Mouse (Mus musculus) CD4-positive, CD25-positive, alpha-beta regulatory T cell, adult 4 months (primary cell): ENCODE measurements around the gene Yipf1. TPM values are rescaled to one million over a fixed set of nuclear protein-coding genes. Genes with fewer than 3 reads are reported as not detected.
"Not testable (repeated sequence)": the region's sequence is repeated elsewhere in the genome, so short reads cannot be mapped to it uniquely, and the experiment has no call there.

Experiments used
- ATAC-seq: one replicate; pipeline ENCODE4 v1.8.0; 2017
- polyA plus RNA-seq, 2 experiments: library from polyadenylated mRNA; unstranded; fragments of 100-300 nt; shearing (Covaris generic); gene quantifications; one replicate each; pipeline ENCODE4 v1.2.1; 2017

Yipf1 gene
- polyA plus RNA-seq, 2 experiments from 2014 or later = 90.0 to 98.0 TPM

DNA sequence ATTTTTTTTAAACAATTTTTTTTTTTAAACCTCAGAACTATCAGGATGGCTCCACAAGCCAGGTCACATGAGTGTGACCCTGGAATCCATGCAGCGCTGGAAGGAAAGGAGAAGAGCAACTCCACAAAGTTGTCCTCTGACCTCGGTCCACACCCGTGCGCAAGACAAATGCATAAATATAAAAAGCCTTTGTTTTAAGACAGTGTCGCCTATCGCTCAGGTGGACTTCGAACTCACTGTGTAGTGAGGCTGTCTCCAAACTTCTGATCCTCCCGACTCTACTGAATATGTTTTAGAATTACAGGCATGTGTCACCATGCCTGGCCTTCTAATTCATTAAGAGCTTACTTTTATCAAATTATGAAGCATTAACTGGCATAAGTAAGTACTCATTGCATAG is 14.4 kb downstream of the Yipf1 start:
- ATAC-seq = no peak

DNA sequence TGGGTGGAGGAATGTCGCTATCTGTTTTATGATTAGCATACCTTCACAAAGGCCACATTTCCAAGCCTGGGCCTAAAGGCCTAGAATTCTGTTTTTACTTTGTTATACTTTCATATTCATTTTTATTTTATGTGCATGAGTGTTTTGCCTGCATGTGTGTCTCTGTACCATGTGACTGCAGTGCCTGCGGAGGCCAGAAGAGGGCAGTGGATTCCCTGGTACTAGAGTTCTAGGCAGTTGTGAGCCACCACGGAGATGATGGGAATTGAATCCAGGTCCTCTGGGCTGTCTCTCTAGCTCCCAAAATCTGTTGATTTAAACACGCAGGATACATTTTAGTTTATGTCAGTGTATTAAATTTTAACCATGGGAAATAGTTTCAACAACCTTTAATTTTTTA is 19.4 kb downstream of the Yipf1 start:
- ATAC-seq = no peak

DNA sequence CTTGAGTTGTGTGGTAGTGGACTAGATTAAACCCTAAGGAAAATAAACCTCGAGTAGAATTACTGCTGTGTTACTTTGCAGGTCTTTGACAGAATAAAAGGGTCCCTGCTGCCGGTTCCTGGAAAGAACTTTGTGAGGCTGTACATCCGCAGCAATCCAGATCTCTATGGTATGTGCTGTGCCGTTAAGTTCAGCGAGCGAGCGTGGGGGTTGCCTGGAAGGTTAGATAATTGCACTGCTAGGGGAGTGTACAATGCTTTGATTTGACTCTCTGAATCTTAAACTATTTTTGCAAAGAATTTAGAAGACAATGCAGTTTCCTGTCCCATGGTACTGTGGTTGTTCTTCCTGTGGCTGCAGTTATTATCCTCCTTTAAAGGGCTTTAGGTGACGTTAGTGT is 22.2 kb downstream of the Yipf1 start:
- no peak for ATAC-seq

DNA sequence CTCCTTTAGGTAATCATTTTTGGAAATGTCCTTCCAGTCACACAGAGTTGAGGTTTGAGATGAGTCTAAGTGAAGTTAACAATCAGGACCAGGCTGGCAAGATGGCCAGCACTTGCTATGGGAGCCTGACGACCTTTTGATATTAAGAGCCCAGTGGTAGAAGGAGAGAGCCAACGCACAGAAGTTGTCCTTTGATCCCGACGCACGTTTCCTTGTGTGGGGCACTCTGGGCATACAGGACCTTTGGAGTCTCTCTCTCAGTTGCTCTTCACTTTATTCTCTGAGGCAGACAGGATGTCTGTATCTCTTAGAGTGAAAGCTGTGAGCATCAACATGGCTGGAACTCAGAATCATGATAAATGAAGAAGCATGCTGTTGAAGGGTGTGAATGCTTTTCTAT is 23.3 kb downstream of the Yipf1 start:
- no peak for ATAC-seq

DNA sequence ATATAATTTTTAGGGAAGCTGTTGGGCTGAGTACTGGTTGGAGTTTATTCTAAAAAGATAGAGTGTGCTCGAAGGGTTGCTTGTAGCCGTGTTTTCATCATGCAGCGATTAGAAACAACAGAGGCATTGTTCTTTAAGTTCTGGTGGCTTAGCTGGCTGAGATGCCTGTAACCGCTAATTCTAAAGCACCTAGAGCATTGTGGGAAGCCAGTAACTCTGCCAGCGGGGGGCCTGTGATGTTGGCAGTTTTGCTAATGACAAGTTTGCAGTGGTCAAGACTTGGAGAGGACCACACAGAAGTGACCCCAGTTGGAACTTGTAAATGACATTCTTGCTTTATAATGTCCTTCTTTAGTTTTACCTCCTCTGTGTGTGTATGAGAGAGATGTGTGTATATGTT is 27.2 kb downstream of the Yipf1 start:
- no peak for ATAC-seq

DNA sequence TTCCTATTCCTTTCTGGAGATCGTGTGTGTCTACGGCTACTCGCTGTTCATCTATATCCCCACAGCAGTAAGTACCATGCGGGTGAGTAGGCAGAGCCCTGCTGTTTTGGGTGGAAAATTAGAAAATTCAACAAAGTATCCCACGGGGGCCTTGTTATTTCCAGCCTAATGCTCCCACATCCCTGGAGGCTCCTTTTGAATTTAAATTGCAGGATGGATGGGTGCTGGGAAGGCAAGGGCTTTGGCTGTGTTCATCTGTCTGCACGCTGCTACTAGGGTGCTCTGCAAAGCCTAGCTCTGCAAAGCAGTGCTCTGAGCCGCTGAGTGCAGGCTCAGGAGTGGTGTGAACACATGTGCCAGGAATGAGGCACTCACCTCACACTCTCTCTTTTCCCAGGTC is 30.4 kb downstream of the Yipf1 start:
- no peak for ATAC-seq

DNA sequence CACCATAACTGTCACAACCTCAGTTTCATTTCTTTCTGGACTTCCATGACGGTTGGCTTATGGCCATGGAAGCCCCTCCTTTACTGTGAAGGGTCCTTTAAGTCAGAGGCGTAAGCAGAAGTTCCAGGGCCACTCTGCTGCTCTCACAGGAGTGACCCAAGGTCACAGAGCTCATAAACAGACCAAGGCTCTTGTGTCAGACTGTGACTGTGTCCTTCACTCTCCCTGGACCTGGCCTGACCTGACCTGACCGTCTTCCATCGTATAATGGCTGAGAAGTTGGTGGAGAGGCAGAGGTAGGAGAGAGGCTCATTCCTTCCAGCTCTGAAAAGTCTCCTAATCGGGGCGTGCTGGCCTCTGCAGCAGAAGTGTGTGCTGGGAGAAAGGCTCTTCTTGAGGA is 33.1 kb downstream of the Yipf1 start:
- ATAC-seq = no peak

DNA sequence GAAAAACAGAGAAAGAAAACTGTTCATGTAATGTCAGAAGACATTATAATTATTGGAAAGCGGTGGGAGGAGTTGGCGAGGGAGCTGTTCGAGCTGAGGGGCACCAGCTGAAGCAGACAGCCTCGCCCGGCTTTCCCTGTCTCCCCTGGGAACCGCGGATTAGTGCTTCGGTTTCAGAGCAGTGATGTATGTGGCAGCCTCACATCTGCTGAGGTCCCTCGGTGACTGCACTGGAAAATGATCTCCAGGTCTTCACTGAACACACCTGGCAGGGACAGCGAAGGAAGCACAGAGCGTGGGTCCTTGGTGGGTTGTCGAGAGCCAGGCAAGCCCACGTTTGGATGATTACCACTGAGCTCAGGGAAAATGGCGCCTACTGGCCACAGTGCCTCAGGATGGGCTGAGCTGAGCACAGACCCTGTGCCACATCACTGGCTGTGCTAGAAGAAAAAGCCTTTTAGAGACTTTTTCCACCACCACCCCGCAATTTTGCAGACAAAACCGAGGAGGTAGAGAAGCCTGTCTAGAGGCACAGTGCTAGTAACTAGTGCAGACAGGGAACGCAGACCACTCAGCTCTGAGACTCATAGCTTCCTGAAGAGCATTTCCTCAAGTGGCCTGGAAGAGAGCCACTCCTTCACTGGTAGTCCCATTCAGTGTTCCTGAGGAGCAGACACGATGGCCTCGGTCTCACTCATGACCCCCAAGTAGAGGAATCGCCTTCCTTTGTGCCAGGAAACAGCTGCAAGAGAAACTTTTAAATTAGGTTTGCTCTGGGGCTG is 34.6 kb downstream of the Yipf1 start:
- no peak for ATAC-seq

DNA sequence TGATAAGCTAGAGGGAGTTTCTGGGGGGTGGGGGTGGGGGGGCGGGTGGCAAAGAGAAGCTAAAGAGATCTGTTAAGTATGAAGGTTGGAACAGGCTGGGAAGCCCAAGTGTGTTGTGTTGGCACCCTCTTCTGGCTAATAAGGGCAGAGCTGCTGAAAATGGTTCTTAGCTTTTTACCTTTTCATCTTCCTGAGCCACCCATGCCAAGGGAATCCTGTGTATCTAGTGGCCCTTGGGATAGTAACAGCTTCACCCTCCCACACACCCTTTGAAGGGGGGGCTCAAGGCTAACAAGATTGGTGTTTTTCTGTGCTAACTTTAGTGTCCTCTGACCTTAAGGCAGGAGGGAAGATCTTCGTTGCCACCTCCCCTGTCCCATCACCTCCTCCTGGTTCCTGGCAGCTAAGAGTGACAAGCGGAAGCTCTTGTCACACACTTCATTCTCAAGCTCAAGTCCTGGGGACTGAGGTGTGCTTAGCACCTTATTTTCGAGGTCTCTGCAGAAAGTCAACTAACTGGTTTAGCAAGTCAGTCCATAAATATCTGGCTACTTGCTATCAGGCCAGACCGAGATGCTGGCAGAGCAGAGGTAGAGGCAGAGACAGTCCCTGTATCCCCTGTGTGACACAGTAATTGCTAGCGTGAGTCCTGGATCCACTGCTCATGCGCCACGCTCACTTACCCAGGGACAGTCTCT is 35.3 kb downstream of the Yipf1 start:
- peak; percentile 32 for ATAC-seq

DNA sequence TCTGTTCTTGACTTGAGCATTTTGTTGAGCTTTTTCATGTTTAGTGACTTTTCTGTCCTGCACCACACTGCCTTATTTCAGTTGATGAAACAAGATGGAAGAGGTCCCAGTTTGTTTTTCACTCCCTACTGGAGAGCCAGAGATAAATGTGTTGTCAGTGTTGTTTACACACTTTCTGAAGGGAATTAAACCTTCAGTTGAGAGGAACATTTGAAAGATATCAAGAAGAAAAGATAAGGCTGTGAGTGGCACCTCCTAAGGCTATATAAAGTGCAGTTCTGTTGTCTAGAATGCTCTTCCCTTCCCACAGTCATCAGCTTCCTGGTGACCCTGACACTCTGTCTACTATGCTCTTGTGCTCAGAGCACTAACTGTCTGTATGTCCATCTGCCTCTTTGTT is 37.2 kb downstream of the Yipf1 start:
- ATAC-seq = no peak

DNA sequence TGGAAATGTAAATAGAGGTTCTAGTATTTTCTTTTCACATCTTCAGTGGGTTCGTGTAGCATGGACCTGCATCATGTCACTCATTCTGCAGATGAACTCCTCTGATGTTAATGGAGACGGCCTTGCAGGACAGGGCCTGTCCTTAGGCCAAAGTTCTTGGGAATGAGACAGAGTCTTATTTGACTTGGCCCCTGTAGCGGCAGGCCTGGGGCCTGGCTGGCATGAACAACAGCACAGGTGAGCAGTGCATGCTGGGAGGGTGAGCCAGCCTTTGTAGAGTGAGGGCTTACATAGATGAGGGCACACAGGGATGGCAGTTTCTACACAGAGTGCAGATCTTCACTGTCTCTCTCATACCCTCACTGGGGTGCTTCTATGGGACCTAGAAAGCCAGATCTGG is 39.4 kb downstream of the Yipf1 start:
- no peak for ATAC-seq

DNA sequence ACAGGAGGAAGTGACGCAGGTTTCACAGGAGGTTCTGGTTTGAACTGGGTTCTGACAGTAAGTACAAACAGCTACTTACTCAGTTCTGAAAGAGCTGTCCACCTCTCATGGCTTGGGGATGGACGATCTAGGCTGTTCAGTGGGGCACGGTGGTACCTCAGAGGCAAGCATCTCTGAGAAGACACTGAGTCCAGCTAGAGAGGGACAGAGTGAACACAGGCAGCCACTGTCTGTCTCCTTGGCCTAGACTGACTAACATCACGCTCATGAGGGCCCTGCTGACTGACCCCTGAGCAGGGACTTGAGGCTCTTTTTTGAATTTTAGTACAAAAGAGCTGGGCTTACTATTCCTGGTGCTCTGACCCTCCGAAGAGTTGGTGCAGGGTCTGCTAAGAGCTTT is 40.0 kb downstream of the Yipf1 start:
- ATAC-seq = no peak

DNA sequence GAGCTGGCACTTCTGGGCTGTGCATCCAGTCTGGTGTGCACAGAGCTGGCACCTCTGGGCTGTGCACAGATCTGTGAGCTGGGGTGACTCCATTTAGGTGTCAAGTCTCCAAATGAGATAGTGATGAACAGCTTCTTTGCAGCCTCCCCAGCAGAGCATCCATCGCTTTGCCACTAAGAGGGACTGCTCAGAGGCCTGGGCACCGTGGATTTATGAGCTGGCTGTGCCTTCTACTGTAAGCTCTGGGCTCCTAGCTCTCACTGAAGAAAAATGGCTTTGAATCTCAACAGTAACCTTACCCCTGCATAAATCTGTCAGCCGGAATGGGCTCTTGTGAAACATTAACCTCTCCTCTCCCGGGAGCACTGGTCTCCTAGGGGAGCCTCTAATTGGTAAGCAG is 40.4 kb downstream of the Yipf1 start:
- ATAC-seq = no peak

DNA sequence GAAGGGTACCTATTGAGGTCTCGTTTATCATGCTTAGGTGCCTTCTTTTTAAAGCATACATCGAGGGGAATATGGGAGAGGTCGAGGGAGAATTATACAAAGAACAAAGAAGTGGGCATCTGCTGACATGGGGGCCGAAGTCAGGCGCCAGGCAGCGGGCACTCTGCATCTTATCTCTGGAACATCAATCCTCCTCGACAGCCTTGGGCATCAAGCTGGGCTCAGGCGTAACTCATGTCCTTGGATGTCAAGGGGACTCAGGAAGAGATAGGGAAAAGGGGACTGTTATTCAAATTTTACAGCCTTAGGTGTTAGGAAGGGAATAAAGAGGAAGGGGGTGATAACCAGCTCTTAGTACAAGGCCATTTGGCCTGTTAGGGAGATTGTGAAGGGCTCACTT is 43.0 kb downstream of the Yipf1 start:
- ATAC-seq = not testable (repeated sequence)

DNA sequence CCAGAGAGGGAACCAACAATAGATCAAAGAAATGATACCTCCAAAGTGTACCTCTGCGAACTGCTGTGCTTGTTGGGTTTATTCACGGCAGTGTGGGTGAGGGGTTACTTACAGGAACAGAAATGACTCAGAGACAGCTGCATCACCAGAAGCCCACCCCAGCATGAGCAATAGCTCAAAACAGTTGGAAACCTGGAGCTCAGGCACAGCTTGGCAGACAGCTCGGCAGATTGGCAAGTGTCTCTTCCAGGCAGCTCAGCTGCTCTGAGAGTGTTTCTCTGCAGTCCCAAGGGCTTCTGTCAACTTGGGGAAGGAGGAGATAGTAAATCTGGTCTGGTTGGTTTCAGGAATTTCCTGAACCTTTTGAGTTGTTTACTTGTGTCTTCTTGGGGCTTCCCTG is 44.3 kb downstream of the Yipf1 start:
- no peak for ATAC-seq

DNA sequence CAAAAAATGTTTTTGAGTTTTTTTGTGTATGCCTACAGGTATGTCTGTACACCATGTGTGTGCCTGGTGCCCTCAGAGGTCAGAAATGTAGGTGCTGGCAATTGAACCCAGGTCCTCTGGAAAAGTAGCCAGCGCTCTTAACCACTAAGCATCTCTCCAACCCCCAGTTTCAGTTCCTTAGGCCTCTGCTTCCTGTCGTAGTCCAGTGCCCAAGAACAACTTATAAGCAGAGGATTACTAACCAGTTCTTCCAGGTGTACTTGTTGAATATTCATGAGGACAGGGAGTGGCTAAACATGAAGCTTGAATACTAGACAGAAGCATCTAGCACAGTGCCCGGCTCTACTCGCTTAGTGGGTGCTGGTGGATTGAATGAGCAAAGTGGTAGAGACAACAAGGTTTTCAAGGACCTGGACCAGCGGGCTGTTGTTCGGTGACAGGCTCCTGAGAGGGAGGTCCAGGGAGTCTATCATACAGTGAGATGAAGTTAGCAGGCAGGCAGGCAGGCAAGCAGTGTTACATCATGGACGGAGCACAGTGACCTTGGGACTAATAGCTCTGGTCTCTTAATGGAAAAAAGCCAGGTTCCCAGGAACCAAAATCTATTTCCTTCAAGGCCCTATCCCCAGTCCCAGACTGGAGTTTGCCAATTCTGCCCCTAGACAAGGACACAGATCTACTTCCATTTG is 46.4 kb downstream of the Yipf1 start:
- no peak for ATAC-seq

DNA sequence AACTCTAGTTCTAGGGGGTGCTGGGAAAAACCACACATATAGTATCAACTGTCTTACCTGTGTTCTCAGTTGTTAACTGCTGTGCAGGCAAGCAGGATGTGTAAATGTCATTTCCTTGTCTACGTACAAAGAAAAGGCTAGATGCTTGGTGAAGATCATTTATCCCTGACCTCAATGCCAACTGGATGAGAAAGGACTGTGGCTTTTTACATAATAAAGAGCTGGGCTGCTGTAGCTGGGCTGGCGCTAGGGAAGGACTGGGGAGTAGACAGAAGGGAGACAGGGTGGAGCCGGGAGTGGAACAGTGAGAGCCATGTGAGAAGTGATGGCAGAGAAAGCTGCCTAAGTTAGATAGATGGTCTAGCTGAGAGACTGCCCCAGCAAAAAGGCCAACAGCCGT is 48.6 kb downstream of the Yipf1 start:
- no peak for ATAC-seq

DNA sequence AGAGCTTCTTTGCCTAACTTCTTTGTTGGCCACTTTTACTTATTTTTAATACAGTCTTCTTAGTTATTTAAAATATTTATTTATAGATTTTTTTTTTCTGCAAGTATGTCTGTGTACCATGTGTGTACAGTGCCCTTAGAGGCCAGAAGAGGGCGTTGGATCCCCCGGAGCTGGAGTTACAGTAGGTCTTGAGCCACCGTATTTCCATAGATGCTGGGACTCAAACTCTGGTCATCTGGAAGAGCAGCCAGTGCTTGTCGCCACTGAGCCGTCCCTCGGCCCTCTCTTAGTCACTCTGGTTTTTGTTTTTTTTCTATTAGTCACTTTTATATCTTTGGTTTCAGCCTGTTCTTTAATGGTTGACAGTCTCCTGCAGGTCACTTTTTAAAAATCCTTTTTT is 49.4 kb downstream of the Yipf1 start:
- no peak for ATAC-seq

DNA sequence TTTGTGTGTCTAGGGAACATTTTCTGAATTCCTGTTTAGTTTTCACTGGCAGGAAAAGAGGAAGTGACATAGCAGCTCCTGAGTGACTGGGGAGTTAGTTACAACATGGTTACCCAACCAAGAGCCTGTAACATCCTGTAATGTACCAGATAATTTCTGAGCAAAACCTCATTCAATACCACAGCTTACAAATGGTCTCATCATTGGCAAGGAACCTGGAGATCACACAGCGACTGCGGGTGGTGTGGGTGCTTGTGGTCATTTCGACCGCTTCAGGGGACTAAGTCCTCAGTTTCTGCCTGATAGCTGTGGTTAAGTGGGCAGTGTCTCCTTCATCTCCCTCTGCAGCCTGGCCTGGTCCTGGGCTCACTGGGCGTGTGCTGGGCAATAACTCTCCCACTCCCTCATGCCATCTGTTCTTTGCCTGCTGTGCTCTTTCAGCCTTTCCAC is 50.1 kb downstream of the Yipf1 start:
- ATAC-seq = no peak

DNA sequence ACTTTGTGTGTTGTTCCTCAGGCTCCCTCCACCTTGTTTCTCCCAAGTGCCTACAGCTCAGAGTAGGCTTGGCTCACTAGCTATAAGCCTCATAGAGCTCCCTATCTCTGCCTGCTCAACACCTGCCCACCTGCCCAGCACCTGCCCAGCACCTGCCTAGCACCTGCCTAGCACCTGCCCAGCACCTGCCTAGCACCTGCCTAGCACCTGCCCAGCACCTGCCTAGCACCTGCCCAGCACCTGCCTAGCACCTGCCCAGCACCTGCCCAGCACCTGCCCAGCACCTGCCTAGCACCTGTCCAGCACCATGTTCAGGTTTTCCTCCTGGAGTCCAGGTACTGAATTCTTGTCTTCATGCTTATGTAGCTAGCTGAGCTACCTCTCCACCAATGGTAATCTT is 52.2 kb downstream of the Yipf1 start:
- ATAC-seq = not testable (repeated sequence)

DNA sequence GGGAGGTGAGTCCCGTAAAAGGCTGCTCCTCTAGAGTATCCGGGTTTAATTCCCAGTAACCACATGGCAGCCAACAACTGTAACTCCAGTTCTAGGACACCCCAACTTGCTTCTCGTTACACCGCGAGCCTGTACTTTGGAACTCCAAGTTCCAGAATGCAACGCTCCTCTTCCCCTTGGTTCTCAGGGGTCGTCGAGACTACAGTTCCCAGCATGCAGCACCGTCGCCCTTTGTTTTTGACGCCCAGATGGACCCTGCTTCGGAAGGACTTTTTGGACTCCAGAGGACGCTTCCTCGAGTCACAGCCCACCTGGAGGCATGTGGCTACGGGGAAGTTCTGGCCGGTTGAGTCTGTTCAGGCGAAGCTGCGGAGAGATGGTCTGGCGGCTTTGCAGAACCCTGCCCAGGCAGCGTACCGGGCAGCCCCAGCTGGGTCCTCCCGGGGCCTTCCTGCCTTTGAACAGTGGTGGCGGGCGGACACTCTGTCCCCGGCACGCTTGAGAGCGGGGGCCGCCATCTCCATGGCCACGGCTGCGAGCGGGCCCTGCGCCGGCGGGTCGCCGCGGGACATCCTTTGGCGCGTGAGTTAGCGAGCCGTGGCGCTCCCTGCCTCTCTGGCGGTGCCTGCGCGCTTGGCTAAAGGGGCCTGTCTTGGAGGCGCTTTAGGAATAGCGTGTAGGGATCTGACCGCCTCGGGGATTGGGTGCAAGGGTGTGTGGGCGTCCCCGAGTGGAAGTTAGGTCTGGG is 53.6 kb downstream of the Yipf1 start, which contains the start of gene Ndc1:
Gene Ndc1 (plus strand): TSS at position 218 of the 748 bp plus-strand sequence.
- peak; percentile 98 for ATAC-seq

DNA sequence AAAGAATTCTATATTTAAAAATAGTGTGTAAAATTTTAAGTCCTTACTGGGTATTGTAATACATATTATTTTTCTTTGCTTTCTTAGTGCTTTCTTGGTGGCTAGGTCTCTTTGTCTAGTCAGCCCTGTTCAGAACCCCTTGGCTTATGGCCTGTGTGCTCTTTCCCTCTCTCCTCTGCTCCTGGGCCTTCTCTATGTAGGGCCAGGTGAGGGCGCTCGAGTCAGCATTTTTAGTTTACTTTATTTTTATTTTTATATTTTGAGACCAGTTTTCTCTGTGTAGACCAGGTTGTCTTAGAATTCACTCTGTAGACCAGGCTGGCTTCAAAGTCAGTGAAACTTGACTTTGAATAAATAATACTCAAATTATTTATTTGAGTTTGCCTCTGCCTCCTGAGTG is 58.1 kb downstream of the Yipf1 start:
- no peak for ATAC-seq

DNA sequence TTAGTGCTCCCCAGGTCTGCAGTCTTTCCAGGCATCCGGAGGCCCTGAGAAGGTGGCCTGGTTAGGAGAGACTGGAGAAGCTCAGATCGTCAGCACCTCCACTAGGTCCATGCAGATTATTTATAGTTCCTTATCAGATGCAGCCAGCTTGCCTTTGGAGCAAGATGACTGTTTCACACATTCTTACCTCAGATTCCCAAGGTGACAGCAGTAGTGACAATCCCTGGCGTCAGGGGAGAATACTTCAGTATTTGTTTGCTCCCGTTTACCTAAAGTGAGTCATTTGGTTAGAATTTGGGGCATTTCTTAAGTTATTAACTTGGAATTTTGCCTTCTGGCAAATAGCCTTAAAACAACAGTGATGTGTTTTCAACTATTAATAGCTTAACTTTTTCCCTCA is 60.5 kb downstream of the Yipf1 start:
- ATAC-seq = no peak
